Mouse (Mus musculus): ENCODE measurements around the gene Cdh13. TPM values are rescaled to one million over a fixed set of nuclear protein-coding genes. Genes with fewer than 3 reads are reported as not detected.
"Not testable (repeated sequence)": the region's sequence is repeated elsewhere in the genome, so short reads cannot be mapped to it uniquely, and the experiment has no call there.

Cdh13 gene
- total RNA-seq, 2 experiments from 2014 or later = 178 to 201 TPM

DNA sequence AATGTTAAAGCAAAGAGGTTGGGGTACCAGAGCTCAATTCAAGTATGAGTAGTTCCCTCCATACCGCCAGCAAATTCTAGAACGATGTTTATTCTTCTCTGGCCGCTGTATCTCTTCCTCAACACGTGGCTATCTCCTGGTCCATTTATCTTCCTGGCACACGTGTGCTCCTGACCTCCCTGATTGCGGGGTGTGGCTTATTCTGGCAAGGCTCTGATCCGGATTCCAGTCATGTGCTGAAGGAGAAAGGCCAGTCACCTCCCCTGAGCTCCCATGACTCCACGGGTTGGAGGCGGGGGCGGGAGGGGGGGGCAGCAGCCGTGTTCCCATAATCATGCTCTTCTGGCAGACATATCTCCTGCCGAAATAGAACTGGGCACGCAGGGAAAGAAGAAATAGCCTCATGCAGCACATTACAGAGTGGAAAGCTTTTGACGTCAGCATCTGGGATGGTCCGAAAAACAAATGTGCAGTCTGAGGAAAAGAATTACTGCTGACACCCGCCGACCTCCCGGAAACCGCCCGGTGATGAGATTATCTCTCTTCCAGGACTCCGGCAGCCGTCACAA is 417.9 kb downstream of the Cdh13 start:
- peak; percentile 45 for DNase-seq

DNA sequence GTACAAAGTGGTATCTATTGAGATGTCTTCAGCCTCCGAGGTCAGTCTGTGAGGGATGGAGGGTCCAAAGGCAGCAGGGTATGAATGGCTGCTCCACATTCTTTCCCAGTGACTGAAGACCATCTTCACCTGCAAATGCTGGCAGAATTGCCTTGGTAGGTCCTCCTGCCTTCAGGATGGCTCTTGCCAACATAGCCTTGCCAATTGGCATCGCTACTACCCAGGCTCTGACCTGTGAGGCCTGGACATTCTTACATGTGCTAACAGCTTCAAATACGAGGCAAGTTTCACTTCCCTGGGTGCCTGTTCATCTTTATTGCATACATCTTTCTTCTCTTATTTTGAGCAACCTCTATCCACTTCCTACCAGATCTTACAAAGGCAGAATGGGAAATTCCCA is 425.8 kb downstream of the Cdh13 start:
- no peak for DNase-seq

DNA sequence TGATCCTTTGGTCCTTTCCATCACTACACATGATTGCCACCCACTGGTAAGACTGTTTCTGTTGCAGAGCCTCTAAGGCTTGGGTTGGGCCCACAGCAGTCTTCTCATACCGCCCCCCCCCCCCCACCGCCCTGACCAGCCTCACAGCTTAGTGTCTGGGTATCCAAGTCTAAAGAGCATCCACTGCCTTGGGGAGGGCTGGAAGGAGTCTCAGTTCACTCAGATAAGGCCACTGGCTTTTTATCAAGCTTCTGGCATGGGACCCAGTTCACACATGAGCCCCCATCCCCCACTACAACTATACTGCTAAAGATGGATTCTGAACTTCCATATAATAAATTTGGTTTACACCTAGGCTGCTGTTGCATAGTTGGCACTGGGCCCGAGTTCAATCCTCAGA is 428.1 kb downstream of the Cdh13 start:
- DNase-seq = no peak

DNA sequence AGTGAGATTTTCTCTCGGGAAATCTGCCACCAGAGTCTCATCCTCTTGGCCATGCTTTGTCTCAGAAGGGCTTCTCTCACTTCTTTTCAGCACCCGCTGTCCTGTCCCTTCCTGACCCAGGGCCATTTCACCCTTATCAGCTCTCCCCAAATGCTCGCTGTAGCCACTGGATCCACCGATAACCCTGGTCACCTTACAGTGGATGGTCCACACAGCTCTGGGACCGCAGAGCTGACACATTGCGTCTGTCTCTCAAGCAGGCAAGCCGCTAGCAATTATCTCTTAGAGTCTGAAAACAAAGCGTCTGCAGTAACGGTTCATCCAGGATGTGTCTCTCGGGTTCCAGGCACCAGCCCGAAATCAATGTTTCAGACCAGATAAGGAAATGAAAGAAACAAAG is 429.6 kb downstream of the Cdh13 start:
- DNase-seq = no peak

DNA sequence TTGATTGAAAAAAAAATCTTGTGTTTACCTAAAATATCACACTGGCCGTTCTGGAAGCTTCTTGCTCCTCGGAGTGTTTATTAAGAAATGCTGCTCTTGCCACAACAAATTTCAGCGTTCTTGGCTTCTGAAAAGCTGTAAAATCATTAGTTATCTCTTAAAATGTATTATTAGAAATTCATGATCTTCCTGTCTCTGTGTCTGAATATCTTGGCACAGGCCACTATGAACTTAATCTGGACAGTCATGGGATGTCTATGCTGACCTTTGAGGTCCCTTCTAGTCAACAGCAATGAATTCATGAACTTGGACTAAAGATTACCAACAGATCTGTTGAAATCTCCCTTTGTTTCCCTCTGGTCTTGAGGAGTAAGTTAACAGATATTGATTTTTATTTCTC is 430.1 kb downstream of the Cdh13 start:
- DNase-seq = no peak

DNA sequence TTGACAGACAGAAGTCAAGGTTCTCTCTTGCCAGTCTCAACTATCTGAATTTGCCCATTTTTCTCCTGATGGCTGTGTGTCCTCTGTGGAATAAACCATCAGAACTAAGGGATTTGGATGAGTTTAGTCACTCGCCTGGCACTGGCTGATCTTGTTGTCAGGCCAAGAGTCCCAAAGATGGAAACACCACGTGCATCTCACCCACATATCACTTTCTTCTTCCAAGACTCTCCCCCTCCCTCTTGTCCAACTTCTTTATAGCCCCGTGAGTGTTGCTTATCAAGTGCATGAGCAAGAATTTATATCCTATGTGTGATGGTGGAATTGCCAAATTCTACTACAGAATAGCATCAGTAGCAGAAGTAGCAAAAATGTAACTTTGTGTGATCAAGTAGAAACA is 439.4 kb downstream of the Cdh13 start:
- no peak for DNase-seq

DNA sequence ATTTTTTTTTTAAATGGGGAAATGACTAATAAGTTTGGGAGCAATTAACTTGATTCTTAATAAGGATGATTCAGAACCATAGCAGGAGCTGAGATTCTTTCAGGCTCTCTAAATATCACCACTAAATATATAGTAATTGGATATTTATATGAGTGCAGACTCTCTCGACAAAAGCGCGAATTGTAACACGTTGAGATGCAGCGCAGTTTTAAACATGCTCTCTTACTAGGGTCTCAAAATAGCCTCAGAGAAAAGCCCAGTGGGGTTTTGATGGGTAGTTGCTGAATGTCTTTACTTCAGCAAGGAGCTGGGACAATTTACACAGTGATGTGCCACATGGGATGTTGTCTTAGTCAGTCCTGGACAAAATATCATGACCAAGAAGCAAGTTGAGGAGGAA is 442.1 kb downstream of the Cdh13 start:
- DNase-seq = no peak

DNA sequence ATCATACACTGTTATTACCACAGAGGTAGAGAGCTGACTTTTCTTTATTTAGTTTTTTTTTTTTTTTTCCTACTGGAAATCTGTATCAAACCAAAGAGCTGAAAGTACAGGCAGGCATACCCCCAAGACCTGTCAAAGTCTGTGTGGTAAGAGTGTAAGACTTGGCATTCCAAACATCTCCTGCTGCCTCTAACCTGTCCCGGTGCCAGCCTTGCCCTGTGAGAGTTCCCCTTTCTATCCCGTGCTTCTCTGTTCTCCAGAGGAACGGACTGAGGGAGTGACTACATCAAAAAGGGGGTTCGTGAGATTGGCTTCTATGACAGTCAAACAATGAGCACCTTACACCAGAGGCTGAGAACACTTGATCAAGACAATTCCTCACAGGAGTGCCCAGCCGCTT is 458.2 kb downstream of the Cdh13 start:
- no peak for DNase-seq

DNA sequence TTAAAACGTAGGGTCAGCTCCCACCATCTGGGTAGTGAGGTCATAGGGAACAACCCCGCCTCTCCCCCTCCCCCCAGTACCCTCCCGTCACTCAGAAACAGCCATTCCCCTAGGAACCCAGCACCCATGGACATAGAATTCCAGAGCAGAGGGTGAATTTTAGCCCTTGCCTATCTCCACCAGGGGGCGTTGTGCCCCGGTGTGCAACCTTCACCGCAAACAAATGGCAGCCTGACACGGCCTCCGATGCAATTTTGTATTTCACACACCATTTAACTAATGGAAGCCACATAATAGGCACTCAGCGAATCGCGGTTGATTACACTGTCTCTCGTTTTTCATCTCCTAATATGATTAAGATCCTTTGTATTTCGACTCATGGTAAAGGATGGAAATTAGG is 461.5 kb downstream of the Cdh13 start:
- DNase-seq = no peak

DNA sequence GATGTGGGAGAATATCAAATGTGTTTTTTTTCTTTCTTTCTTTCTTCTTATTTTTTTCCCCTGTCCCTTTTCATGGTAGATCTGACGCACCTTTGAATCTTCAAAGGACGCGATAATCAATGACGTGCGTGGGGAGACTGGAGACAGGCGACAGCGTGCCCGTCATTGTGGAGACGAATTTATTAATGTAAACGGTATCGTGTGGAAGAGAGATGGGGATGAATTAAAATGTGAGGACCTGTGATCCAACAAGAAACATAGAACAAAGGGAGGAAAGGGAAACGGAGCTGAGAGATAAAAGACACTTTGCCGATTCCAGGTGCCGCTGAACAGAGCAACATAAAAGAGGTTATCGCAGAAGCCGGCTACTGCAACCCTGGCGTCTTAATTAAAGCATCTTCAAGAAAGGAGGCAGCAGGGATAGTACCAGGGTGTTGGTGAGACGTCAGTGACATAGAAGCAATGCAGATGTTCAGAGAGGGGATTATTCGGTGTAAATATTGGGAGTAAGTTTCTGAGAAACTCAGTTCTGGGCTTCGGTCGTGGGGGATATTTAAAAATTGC is 464.6 kb downstream of the Cdh13 start:
- DNase-seq = no peak

DNA sequence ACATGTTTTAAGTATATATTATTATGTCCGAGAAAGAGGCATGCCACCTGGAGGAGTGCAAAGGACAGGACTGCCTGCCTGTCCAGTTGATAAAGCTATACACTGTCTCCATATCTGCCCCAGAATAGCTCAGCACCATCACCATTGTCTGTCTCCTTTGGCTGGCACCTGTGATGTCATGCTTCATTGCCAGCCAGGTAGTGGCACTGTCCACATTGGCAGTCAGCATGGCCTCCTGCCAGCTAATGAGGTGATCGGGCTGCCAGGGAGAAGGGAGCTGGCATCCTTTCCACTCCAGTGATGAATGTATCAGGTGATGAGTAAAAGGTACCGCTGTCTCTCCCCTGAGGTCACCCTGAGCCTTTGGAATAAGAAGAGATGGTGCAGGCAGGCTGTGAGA is 465.7 kb downstream of the Cdh13 start:
- DNase-seq = no peak

DNA sequence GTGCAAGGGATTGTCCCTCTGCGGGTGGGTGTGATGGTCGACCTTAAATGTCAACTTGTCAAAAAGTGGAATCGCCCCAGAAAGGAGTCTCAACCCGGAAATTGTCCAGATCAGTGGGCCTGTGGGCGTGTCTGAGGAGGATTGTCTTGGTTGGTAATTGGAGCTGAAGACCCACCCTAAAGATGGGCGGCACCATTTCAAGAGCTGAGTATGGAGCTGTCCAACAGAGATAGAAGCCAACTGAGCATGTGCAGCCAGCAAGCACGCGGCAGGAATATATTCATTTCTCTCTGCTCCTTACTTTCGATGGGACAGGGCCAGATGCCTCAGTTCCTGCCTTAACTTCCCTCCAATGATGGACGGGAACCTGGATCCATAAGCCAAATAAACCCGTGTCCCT is 466.3 kb downstream of the Cdh13 start:
- no peak for DNase-seq

DNA sequence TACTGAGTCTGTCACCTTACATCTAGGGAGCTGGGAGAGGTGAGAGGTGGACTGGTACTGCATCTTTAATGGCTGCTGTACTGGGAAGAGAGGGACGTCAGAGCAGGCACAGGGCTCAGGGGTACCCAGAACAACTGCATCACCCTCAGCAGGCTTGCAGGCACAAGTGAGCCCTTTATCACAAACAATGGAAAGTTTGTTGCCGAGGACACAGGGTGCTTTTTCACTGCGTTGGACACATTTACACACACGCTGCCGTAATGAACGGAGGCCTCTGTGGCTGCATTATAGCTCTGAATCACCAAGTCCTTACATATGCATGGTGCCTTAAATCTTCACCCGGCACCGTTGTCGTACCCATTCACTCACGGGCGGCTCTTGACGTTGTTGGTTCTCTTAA is 470.2 kb downstream of the Cdh13 start:
- DNase-seq = no peak

DNA sequence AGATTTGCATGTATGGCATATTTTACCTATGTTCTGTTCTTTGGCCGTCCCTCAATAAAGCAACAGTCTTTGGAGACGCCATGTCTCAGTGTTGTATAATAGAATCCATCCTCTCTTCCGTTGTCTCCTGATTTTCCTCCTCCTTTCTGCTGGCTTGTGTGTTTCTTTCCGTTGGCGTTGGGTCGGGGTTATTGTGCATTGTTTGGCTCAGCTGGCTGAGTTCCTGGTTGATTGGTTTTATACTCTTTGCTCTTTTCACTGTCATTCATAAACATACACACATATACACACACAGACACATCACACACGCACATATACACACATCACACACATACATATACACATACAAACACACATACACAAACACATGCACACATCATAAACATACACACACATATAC is 470.6 kb downstream of the Cdh13 start:
- DNase-seq = no peak

DNA sequence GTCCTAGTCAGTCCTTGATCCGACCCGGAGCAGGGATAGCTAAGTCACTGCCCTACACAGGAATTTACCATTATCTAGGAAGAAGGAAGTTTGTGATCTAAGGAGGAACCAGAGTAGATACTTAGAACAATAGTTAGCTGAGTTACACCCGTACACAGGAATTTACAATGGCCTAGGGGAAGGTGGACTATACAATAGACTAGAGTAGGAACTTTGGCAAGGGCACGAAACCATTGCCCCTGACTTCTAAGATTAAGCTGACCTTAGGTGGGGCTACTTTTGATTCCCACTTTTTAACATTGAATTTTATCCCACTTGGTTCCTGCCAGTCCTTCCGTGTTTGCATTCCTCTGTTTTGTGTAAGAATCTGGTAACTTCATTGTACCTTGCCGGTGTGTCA is 494.0 kb downstream of the Cdh13 start:
- not testable (repeated sequence) for DNase-seq

DNA sequence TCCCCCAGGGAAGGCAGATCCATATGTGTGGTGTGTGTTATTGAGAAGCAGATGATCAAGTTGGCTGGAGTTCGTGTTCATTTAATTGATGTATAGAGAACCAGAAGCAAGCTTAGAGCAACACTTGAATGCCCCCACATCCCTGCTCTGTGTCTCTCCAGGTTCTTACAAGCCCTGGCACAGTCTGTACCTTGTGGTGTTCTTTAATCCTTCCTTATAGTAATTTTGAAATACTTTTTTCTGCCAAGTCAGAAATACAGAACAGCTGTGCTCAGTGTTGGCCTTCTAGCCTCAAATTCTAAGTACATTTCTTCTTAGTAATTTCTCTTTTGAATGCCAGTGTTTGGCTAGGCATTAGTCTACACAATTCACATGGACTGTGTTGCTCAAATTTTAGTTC is 494.8 kb downstream of the Cdh13 start:
- no peak for DNase-seq

DNA sequence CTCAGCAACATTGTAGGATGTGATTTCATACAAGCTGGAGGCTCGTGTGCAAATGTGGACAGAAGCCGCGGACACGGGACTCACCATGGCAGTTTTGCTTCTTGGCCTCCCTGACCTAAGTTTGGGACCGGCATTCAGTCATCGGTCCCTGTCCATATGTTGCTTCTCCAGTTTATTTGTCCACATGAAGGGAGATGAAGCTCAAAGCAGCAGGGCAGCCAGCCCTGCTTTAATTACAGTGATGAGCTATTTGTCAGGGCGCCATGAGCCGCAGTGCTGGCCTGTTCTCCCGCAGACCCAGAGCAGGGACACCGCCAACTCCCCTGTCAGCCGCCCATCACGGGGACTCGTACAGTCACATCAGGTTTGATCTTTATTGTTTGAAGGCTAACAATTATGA is 502.1 kb downstream of the Cdh13 start:
- no peak for DNase-seq

DNA sequence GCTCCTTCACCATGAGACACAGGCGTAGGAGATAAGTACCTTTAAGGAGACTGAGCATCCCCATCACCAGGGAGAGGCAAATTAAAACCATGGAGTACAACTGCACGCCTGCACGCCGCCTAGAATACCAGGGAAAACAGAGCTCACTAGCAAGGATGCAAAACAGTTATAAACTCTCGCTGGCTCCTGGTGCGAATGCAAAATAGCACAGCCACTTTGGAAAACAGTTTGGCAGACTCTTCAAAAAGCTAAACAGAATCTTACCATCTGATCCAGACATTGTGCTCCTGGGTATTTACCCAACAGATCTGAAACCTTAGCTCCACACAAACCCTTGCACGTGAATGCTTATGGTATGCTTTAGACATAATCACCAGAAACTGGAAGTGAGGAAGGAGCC is 506.1 kb downstream of the Cdh13 start:
- DNase-seq = no peak

DNA sequence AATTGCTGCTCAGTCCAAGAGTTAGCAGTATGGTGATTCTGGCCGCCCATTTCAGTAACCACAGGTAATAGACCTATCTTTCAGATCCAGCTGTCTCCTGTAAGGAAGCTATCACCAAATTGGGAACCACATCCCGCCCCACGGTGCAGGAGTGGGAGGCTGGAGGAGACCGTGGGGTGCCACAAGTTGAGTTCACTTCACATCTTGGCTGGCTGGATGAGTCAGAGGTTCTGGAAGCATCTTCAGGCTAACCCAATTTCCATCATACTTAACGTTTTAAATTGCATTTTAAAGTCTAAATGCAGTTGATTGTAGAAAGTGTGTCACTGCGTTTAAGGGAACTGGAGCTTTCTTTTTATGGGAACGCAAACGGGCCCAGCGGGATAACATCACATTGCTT is 511.4 kb downstream of the Cdh13 start:
- no peak for DNase-seq

DNA sequence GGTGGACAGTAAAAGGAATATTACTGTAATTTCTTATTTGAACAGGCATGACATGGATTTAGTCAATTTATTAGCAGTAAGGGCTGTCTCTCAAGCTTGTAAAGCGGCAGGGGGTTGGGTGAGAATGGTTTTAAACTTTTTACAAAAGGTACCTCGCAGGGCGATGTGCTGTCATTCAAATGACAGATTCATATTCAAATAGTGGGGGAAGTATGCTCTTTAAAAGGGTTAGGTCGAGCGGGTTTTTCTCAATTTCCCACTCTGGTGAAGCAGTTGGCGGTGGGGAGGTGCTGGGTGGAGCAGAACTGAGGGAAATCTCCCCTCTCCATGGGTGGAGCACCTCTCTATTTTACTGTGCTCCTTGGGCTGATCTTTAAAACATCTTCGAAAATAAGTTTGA is 513.0 kb downstream of the Cdh13 start:
- no peak for DNase-seq

DNA sequence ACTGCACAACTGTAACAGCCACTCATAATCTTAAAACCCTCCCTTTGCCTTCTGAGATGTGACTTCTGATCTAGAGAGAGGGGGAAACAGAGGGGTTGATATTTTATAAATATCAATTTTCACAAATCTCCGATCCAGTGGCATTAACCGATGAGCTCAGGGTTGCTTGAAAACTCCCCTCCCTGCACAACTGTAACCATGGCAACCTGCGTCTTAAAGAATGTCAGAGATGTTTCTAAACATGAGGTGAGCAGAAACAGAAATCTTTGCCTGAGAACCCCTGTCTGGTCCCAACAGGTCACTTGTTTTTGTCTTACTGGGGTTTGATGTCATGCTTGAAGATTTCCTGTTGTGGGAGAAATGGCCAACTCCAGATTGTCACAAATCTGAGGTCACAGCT is 513.6 kb downstream of the Cdh13 start:
- no peak for DNase-seq

DNA sequence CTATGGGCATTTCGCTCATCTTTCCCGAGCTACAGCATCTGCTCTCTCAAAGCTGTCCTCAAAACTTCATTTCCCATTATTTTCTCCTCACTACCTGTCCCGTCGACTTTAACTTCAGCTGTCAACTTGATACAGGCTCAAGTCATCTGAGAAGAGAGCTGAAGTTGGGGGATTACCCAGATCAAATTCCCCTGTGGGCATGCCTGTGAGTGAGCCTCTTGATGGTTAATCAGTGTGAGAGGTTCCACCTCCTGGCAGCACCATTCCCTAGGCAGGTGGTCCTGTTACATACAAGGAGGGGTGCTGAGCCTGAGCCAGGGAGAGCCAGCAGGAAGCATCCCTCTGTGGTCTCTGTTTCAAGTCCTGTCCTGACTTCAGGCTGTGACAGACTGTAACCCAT is 519.6 kb downstream of the Cdh13 start:
- DNase-seq = no peak

DNA sequence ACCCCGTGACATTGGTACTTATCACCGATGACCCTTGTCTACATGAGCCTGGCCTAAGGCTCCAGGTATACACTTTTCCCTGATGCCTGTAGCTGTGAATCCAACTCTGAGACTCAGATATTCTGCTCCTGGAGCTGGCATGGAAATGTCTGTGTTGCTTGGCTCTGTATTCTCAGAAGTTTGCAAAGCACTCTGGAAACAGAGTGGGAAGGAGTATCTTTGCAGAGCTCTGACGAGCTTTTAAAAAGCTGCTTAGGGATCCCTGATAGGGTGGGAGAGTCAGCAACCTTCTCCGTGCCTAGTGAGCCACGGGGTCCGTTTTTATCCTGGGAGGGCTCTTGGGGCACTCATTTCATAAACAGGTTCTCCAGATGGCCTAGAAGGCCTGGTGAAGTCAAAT is 526.1 kb downstream of the Cdh13 start:
- no peak for DNase-seq

DNA sequence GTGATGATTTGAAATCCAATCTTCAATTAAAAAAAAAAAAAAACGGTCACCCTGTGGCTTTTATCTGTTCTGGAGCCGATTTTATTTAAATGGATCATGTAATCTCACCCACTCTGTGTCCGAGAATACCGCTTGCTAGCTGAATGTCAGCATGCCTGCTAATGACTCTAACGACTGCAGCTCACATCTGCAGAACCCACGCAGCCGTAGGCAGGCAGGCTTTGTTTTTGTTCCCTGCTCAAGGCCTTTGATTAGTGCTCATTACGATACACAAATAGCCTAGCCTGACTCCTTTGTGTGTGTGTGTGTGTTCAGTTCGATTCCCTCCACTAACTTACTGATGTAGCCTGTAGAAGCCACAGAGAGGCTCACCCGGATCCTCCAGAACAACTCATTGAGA is 531.5 kb downstream of the Cdh13 start:
- DNase-seq = no peak

DNA sequence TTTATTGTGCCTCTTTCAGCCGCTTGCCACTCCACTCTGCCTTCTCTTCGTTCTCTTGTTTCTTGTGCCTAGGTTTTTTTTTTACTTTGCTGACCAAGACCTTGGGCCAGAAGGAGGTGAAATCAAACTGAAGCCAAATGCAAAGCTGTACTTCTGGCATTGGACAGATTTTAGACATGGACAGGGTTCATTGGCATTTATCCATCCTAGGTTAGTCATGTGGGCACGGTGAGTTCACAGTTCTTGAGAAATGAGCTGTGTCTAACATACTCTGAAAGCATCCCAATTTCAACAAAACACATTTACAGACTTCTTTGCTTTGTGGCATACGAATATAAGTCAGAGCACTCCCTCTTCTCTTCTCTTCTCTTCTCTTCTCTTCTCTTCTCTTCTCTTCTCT is 543.2 kb downstream of the Cdh13 start:
- no peak for DNase-seq
